Mouse (Mus musculus) thymus, postnatal 36 days (tissue): ENCODE measurements around the gene Taar7a.
A peak's percentile ranks its signal among the peaks of the same experiment; 100 is the strongest.

ENCODE experiments used
- DNase-seq, 2 experiments: peaks; one replicate each; pipeline ENCODE4 v3.0.0; 2022; ENCODE audit warnings: mixed read lengths in 2 of 2

Gene Taar7a

GRCm38 (mm10) chr10:23942465-23942864 is 50.8 kb downstream of the Taar7a start:
- peak; percentile 17 to 28 for DNase-seq
